Mouse (Mus musculus) kidney, embryonic 14.5 days (tissue): ENCODE results near the gene Il4i1. TPM values are rescaled to one million over a fixed set of nuclear protein-coding genes. Genes with fewer than 3 reads are reported as not detected.

Experiments
- ATAC-seq: fragments of 200-750 bp; cut with Nextera tagmentation; 2 replicates; pipeline ENCODE4 v1.8.0; 2017; ENCODE audit warnings: moderate number of reproducible peaks, mild to moderate bottlenecking, moderate TSS enrichment, moderate library complexity; ENCODE audit not compliant: low FRiP score, low TSS enrichment
- H3K27ac ChIP-seq: fragments of 300-500 bp; sonication (generic); 2 replicates; pipeline ENCODE4 v1.5.1; 2014; ENCODE audit warnings: low read depth, mild to moderate bottlenecking, low read length, moderate library complexity, mixed read lengths
- H3K27me3 ChIP-seq: fragments of 300-500 bp; sonication (generic); 2 replicates; pipeline ENCODE4 v1.6.1; 2014; ENCODE audit warnings: mild to moderate bottlenecking, low read length; ENCODE audit not compliant: control insufficient read depth, insufficient read depth
- H3K36me3 ChIP-seq: fragments of 300-500 bp; sonication (generic); 2 replicates; pipeline ENCODE4 v1.6.1; 2014; ENCODE audit warnings: low read length, mixed read lengths; ENCODE audit not compliant: control insufficient read depth, insufficient read depth
- H3K4me1 ChIP-seq: fragments of 300-500 bp; sonication (generic); 2 replicates; pipeline ENCODE4 v1.6.1; 2014; ENCODE audit warnings: low read length, mixed read lengths; ENCODE audit not compliant: control insufficient read depth, insufficient read depth
- H3K4me2 ChIP-seq: fragments of 300-500 bp; sonication (generic); replicated peaks from 2 replicates; pipeline ENCODE4 v1.6.1; 2014; ENCODE audit warnings: low read depth, mild to moderate bottlenecking, low read length
- H3K4me3 ChIP-seq: fragments of 300-500 bp; sonication (generic); 2 replicates; pipeline ENCODE4 v1.5.1; 2014; ENCODE audit warnings: mild to moderate bottlenecking, low read length
- H3K9ac ChIP-seq: fragments of 300-500 bp; sonication (generic); 2 replicates; pipeline ENCODE4 v1.6.1; 2014; ENCODE audit warnings: low read depth, mild to moderate bottlenecking, low read length, moderate library complexity
- H3K9me3 ChIP-seq: fragments of 300-500 bp; sonication (generic); 2 replicates; pipeline ENCODE4 v1.6.1; 2016; ENCODE audit warnings: low read length; ENCODE audit not compliant: control insufficient read depth
- WGBS: fragments of 180-500 bp; shearing (Covaris S2); extraction: QIAGEN DNeasy Blood & Tissue Kit; methylation state at CpG from one replicate; pipeline ENCODE4 v1.1.7; 2014; 5-methylcytosine and 5-hydroxymethylcytosine counted together
- polyA plus RNA-seq: library from polyadenylated mRNA; unstranded; fragments of >200 nt; fragmentation: Nextera tagmentation; extraction: Ambion mirVana; gene quantifications from 2 replicates; pipeline ENCODE4 v1.2.1, GENCODE M21; 2014

Gene Il4i1
- 1.7 and 2.0 TPM in 2 replicates for polyA plus RNA-seq

DNA sequence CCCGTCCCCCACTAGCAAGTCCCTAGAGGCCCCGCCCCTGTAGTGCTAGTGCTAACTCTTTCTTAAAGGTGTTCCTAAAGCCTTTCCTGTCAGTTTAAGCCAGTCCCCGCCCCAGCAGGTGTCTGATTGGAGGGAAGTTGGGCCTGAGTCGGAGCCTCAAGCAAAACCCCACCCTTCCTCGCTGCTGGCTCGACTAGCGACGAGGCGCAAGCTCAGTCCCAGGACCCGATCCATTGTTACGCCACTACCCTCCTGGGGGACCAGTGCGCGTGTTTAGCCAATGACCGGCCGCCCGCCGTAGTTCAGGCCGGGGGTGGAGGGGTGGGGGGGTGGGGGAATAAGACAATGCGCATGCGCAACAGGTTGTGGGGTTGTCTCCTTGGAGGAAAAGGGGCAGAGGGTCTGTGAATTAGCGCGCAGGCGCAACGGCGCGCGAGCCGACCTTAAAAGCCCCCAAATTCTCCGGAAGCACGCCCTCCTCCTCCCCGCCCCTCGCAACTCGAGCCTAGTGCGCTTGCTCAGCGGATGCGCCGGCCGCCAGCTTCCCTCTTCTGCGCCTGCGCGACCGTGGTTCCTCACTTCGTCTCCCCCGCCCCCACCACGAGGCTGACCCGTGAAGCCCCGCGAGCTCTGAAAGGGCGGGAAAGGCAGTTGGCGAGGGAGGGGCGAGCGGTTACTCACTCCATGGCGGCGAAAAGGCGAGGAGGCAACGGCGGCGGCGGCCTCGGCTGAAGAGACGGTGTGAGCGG, at the start of gene Il4i1, which contains the start of gene Nup62:
TSS of gene Il4i1 (plus strand) at position 667 of the 749 bp plus-strand sequence.
TSS of gene Nup62 (plus strand) at position 368 of the 749 bp plus-strand sequence.
- 1% methylated on average over 62 of the region's 62 CpGs for WGBS
- Histone ChIP-seq H3K9me3 (no peaks in the 10 kb centered on the region), H3K4me1 (peaks cover 23% of the 10 kb centered on the region), H3K4me3 (peak within 1 kb of the TSS; percentile 87), H3K9ac (peak within 1 kb of the TSS; percentile 98), H3K36me3 (peaks cover 11% of the 10 kb centered on the region; the same call in 1 of the 2 replicates), H3K27ac (peak within 1 kb of the TSS; percentile 99), H3K4me2 (peak within 1 kb of the TSS; percentile 67), H3K27me3 (no peaks in the 10 kb centered on the region)
- peak; percentile 96 for ATAC-seq

DNA sequence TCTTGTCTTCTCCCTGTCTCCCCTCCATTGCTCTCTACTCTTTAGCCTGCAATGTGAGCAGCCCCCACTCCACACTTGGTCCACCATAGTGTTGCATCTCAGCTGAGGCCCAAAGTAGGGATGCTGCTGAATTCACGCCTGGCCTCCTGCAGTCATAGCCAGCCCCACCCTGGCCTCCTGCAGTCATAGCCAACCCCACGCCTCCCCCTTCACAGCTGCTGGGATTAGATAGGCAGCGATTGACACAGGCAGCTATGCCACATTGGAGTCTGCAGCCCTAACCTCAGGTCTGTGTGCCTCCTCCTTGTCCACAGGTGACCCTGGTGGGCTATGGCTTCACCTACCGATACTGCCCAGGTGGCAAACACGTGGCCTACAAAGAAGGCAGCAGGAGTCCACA, 48.1 kb upstream of the Il4i1 start:
- Histone ChIP-seq H3K9me3 (no peaks in the 10 kb centered on the region), H3K27me3 (no peaks in the 10 kb centered on the region), H3K4me2 (no peak overlapping the region), H3K4me3 (no peak overlapping the region), H3K36me3 (peaks cover 60% of the 10 kb centered on the region), H3K4me1 (no peaks in the 10 kb centered on the region), H3K27ac (no peak overlapping the region), H3K9ac (no peak overlapping the region)
- ATAC-seq: no peak
- WGBS: 88% methylated on average over 5 of the region's 5 CpGs

DNA sequence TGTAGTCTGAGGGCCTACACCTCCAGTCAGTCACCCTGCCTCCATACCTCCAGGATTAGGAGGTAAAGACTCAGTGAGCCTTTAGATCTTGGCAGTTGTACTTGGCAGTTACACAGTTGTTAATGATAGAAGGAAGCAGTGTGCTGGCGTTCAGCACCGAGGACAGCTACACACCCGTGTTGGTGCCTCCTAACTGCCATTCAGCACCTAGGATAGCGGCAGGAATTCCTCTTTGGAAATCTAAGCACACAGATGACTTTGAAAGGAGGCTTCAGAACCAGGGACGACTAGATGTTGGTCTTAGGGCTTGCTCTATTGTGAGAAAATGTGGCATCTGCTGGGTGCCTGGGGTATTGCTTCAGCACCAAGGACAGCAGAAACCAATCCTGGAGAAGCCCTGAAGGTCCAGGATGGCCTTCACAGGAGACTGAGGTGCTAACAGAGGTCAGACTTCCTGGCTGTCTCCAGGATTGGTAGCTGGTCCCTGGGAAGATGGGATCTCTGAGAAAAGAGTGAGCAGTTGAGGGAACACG, 46.1 kb upstream of the Il4i1 start:
- Histone ChIP-seq H3K27ac (no peak overlapping the region), H3K4me3 (no peak overlapping the region), H3K4me2 (no peak overlapping the region), H3K9me3 (no peaks in the 10 kb centered on the region), H3K27me3 (no peaks in the 10 kb centered on the region), H3K36me3 (peaks cover 57% of the 10 kb centered on the region; the same call in 1 of the 2 replicates), H3K9ac (no peak overlapping the region), H3K4me1 (no peaks in the 10 kb centered on the region)
- 16% methylated on average over 6 of the region's 6 CpGs for WGBS
- 0 out of 2 replicates have a peak, but pooled peaks have one; percentile 20 for ATAC-seq

DNA sequence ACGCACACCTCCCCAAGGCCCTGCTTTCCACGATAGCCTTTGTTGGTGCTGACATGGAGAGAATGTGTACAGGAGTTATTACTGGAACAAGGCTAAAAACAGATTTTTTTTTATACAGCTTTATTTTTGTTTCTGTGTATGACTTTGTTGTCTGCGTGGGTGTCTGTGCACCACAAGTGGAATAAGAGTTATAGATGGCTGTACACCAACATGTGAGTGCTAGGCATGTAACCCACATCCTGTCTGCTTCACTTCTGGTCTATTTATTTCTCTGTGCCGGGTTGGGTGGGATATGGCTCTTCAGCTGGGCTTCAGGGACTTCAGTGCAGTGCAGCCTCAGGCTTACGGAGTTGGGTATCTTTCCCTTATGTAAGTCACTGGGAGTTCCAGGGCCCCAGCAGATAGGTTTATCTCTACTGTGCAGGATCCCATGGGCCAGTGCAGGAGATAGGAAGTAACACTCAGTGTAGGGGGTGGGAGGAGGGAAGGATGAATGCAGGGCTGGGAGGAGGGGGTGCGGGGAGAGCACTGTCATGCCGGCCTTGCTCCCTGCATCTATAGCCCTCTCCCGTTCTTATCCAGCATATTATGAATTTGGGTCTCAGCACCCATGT, 43.5 kb upstream of the Il4i1 start:
- peaks cover 47% of the 10 kb centered on the region; the same call in 1 of the 2 replicates for H3K36me3 ChIP-seq
- ATAC-seq: no peak
- H3K4me1 ChIP-seq: no peaks in the 10 kb centered on the region
- H3K27ac ChIP-seq: no peak overlapping the region
- no peak overlapping the region for H3K4me2 ChIP-seq
- 90% methylated on average over 8 of the region's 8 CpGs for WGBS
- H3K4me3 ChIP-seq: no peak overlapping the region
- no peak overlapping the region for H3K9ac ChIP-seq
- no peaks in the 10 kb centered on the region for H3K9me3 ChIP-seq
- no peaks in the 10 kb centered on the region for H3K27me3 ChIP-seq

DNA sequence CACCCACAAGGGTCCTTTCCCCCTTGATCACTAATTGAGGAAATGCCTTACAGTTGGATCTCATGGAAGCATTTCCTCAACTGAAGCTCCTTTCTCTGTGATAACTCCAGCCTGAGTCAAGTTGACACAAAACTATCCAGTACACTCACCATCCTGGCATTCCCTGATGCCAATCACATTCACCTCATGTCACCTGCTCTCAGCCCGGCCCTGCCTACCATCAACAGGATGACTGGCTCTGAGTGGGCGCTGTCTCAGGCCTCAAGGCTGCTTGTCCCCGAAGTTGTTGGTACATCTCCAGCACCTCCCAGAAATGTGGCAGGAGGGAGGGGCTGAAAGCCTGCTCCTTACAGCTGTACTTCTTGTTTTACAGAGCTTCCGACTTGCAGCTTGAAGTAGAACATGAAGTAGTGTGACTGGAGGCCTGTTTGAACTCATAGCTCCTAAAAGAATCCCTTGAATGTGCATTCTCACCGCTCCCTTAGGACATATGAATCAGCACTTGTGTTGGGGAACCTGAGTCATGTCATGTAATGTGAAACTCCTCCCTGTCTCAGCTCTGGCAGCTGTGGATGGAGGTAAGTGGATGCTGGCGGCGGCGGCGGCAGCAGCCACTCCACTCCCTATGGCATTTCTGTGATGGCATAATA, 39.2 kb upstream of the Il4i1 start:
- Histone ChIP-seq H3K4me2 (no peak overlapping the region), H3K9ac (no peak overlapping the region), H3K27ac (no peak overlapping the region), H3K4me3 (no peak overlapping the region), H3K36me3 (peaks cover 21% of the 10 kb centered on the region; the same call in 1 of the 2 replicates), H3K4me1 (no peaks in the 10 kb centered on the region), H3K9me3 (no peaks in the 10 kb centered on the region), H3K27me3 (no peaks in the 10 kb centered on the region)
- ATAC-seq: no peak
- 89% methylated on average over 9 of the region's 9 CpGs for WGBS

DNA sequence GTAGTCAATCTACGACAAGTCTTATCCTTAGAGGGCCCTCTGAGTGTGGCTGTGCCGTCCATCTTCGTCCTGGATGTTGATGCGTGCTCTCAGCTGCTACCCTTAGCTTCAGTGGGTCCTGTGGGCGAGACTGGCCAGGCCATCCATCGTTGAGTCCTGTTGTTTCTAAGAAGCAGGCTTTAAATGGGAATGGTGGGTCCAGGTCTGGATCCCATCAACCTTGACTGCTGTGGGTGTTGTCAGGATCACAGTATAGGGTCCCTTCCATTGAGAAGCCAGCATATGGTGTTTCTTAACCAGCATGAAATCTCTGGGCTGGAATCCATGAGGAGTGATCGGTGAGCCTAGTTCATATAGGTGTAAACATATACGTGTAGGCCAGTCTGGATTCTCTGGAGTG, 36.1 kb upstream of the Il4i1 start:
- Histone ChIP-seq H3K9me3 (no peaks in the 10 kb centered on the region), H3K27ac (no peak overlapping the region), H3K4me1 (no peaks in the 10 kb centered on the region), H3K36me3 (peaks cover 11% of the 10 kb centered on the region; the same call in 1 of the 2 replicates), H3K27me3 (no peaks in the 10 kb centered on the region), H3K4me2 (no peak overlapping the region), H3K9ac (no peak overlapping the region), H3K4me3 (no peak overlapping the region)
- no peak for ATAC-seq
- WGBS: 82% methylated on average over 8 of the region's 8 CpGs

DNA sequence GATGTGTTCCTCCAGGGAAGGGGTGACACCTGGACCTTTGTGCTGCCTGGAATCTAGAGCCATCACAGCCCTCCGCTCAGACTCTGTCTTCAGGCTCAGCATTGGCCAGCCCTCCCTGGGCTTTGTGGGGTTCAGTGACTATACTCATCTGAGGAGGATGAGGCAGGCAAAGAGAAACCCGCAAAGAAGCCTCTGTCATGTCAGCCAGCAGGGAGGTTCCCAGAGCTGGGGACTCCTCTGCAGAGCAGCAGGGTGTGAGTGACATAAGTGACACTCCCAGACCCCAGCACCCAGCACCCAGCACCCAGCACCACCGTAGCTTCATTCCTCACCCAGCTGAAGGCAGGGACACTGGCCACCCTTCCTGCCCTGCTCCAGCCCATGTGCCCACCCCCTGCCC, 26.7 kb upstream of the Il4i1 start:
- peaks cover 3% of the 10 kb centered on the region; the same call in 1 of the 2 replicates for H3K9me3 ChIP-seq
- no peak overlapping the region for H3K4me3 ChIP-seq
- no peak overlapping the region for H3K9ac ChIP-seq
- H3K36me3 ChIP-seq: no peaks in the 10 kb centered on the region
- no peaks in the 10 kb centered on the region for H3K4me1 ChIP-seq
- WGBS: 73% methylated on average over 3 of the region's 3 CpGs
- H3K4me2 ChIP-seq: no peak overlapping the region
- no peaks in the 10 kb centered on the region for H3K27me3 ChIP-seq
- H3K27ac ChIP-seq: no peak overlapping the region
- no peak for ATAC-seq

DNA sequence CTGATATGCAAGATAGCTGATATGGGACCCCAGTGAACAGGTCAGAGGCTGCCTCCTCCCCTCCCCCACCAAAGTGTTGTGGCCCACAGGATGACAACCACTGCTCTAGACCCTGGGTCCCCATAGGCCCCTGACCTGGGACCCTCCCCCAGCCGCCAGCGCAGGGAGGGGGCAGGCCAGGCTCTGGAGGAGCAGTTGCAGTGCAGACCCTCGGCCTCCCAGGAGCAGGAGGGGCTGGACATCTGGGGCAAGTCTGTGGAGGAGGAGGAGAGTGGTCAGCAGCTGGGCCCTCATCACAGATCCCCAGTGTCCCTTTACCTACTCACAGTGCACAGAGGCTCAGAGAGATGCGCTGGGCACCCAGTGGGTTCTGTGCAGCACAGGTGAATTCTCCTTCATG, 26.1 kb upstream of the Il4i1 start:
- no peak overlapping the region for H3K27ac ChIP-seq
- 60% methylated on average over 4 of the region's 4 CpGs for WGBS
- no peaks in the 10 kb centered on the region for H3K27me3 ChIP-seq
- no peaks in the 10 kb centered on the region for H3K4me1 ChIP-seq
- H3K4me3 ChIP-seq: no peak overlapping the region
- H3K9me3 ChIP-seq: peaks cover 3% of the 10 kb centered on the region; the same call in 1 of the 2 replicates
- ATAC-seq: no peak
- no peak overlapping the region for H3K4me2 ChIP-seq
- no peaks in the 10 kb centered on the region for H3K36me3 ChIP-seq
- no peak overlapping the region for H3K9ac ChIP-seq
